Comparison of ENCODE assay signal across 30 mouse cellular contexts in the genomic region with DNA sequence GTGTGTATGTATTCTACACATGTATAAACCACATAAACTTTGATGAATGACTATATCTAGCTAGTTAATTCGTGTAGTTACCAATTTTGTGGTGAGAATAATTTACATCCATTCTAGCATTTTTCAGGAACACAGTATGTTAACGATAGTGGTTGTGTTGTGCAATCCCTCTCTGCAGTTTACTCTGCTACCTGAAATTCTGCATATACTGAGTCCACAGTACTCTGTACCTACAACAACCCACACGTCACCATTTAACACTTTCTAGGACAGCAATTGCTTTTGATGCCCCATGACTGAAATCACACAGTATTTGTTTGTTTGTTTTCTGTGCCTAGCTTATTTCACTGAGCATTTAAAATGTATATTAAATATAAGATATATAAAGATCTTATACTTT.
"Had no signal": no experiment of that assay in that cellular context is flagged by ENCODE, and none has a peak within 500 bp of the region (broad histone marks: within the 10 kb centered on the region; RNA-seq: fewer than 3 reads in every experiment).

No protein-coding gene starts in this region.

- ATAC-seq: liver, embryonic 12.5 days; lung, postnatal 0 days; midbrain, embryonic 13.5 days; midbrain, embryonic 15.5 days; midbrain, embryonic 16.5 days had no signal

- H3K4me2 ChIP-seq: limb, embryonic 12.5 days; limb, embryonic 13.5 days; limb, embryonic 15.5 days; liver, embryonic 12.5 days; liver, embryonic 13.5 days; liver, embryonic 15.5 days; lung, embryonic 14.5 days; lung, embryonic 15.5 days; midbrain, embryonic 11.5 days; midbrain, embryonic 12.5 days; midbrain, embryonic 13.5 days; midbrain, embryonic 15.5 days; neural tube, embryonic 12.5 days had no signal

- H3K4me1 ChIP-seq: limb, embryonic 10.5 days; limb, embryonic 12.5 days; limb, embryonic 13.5 days; limb, embryonic 15.5 days; liver, embryonic 12.5 days; liver, embryonic 13.5 days; liver, embryonic 15.5 days; lung, embryonic 15.5 days; midbrain, embryonic 12.5 days; midbrain, embryonic 13.5 days; midbrain, embryonic 15.5 days; neural tube, embryonic 12.5 days had no signal

- H3K9ac ChIP-seq: limb, embryonic 12.5 days; limb, embryonic 13.5 days; limb, embryonic 15.5 days; liver, embryonic 12.5 days; liver, embryonic 13.5 days; liver, embryonic 14.5 days; liver, embryonic 15.5 days; lung, embryonic 14.5 days; lung, embryonic 15.5 days; midbrain, embryonic 12.5 days; midbrain, embryonic 13.5 days; midbrain, embryonic 15.5 days; neural tube, embryonic 12.5 days had no signal

- H3K9me3 ChIP-seq: limb, embryonic 10.5 days; limb, embryonic 12.5 days; limb, embryonic 13.5 days; limb, embryonic 15.5 days; liver, embryonic 12.5 days; liver, embryonic 13.5 days; liver, embryonic 15.5 days; lung, embryonic 15.5 days; megakaryocyte, embryonic 14.5 days; midbrain, embryonic 10.5 days; midbrain, embryonic 12.5 days; midbrain, embryonic 13.5 days; midbrain, embryonic 15.5 days; neural tube, embryonic 12.5 days had no signal

- H3K27me3 ChIP-seq: limb, embryonic 12.5 days; limb, embryonic 13.5 days; limb, embryonic 15.5 days; liver, embryonic 12.5 days; liver, embryonic 13.5 days; liver, embryonic 15.5 days; lung, embryonic 15.5 days; megakaryocyte, embryonic 14.5 days; midbrain, embryonic 12.5 days; midbrain, embryonic 13.5 days; midbrain, embryonic 15.5 days; neural tube, embryonic 12.5 days had no signal

- DNase-seq: left cerebral cortex, postnatal 4 days; liver, embryonic 13.5 days; lung, adult 18-20 months; lung, adult 2 months; lung, embryonic 14.5 days; lung, postnatal 10 days; lung, postnatal 14 days; lung, postnatal 36 days; lung, postnatal 4 days; midbrain, embryonic 14.5 days had no signal

- H3K4me3 ChIP-seq: left cerebral cortex, adult 2 months; limb, embryonic 10.5 days; limb, embryonic 12.5 days; limb, embryonic 13.5 days; limb, embryonic 15.5 days; liver, embryonic 12.5 days; liver, embryonic 13.5 days; liver, embryonic 15.5 days; lung, embryonic 15.5 days; megakaryocyte, embryonic 14.5 days; midbrain, embryonic 10.5 days; midbrain, embryonic 12.5 days; midbrain, embryonic 13.5 days; midbrain, embryonic 15.5 days; myocyte; neural tube, embryonic 12.5 days had no signal

- H3K36me3 ChIP-seq: limb, embryonic 10.5 days; limb, embryonic 12.5 days; limb, embryonic 13.5 days; limb, embryonic 15.5 days; liver, embryonic 12.5 days; liver, embryonic 13.5 days; liver, embryonic 15.5 days; lung, embryonic 15.5 days; midbrain, embryonic 10.5 days; midbrain, embryonic 12.5 days; midbrain, embryonic 13.5 days; midbrain, embryonic 15.5 days; neural tube, embryonic 12.5 days had no signal

- H3K27ac ChIP-seq: left cerebral cortex, adult 2 months; limb, embryonic 10.5 days; limb, embryonic 12.5 days; limb, embryonic 13.5 days; limb, embryonic 15.5 days; liver, embryonic 12.5 days; liver, embryonic 13.5 days; liver, embryonic 14.5 days; liver, embryonic 15.5 days; lung, embryonic 15.5 days; macrophage; midbrain, embryonic 10.5 days; midbrain, embryonic 12.5 days; midbrain, embryonic 13.5 days; midbrain, embryonic 15.5 days; neural tube, embryonic 12.5 days had no signal
